Mouse (Mus musculus) thymus, postnatal 10 days (tissue): ENCODE results near the gene Tmem107.

ENCODE experiments used
- DNase-seq, 2 experiments: peaks; one replicate each; pipeline ENCODE4 v3.0.0; 2021; ENCODE audit warnings: low spot score in 2 of 2

Tmem107 gene

GRCm38 (mm10) chr11:69070590-69071222, at the start of gene Tmem107:
Tmem107 (plus strand) TSS chr11:69070806.
- DNase-seq: peak; percentile 86 to 91

- no peak for DNase-seq
Observed at GRCm38 (mm10) chr11:69026562-69026961, 44.0 kb upstream of the Tmem107 start.

GRCm38 (mm10) chr11:69028805-69029204, 41.8 kb upstream of the Tmem107 start:
- no peak for DNase-seq

- no peak for DNase-seq
Observed at GRCm38 (mm10) chr11:69033552-69033951, 37.1 kb upstream of the Tmem107 start.

- no peak for DNase-seq
Observed at GRCm38 (mm10) chr11:69034585-69034984, 36.0 kb upstream of the Tmem107 start.

GRCm38 (mm10) chr11:69035411-69035810, 35.2 kb upstream of the Tmem107 start:
- no peak for DNase-seq

- DNase-seq: peak; percentile 72 to 79
Observed at GRCm38 (mm10) chr11:69035849-69036248, 34.8 kb upstream of the Tmem107 start.

GRCm38 (mm10) chr11:69036486-69037230, 33.9 kb upstream of the Tmem107 start:
- DNase-seq: peak; percentile 68 to 85

GRCm38 (mm10) chr11:69037231-69038061, 33.2 kb upstream of the Tmem107 start:
- DNase-seq: peak; percentile 79 to 85

- DNase-seq: no peak
Observed at GRCm38 (mm10) chr11:69038173-69038572, 32.4 kb upstream of the Tmem107 start.

GRCm38 (mm10) chr11:69045531-69046394, 24.8 kb upstream of the Tmem107 start, which contains the start of gene Aurkb:
Aurkb (plus strand) TSS chr11:69045647.
- DNase-seq: peak; percentile 83 to 87

- DNase-seq: no peak
Observed at GRCm38 (mm10) chr11:69046395-69046774, 24.2 kb upstream of the Tmem107 start.

GRCm38 (mm10) chr11:69047592-69047991, 23.0 kb upstream of the Tmem107 start:
- no peak for DNase-seq

GRCm38 (mm10) chr11:69048151-69048550, 22.5 kb upstream of the Tmem107 start:
- DNase-seq: no peak

- no peak for DNase-seq
Observed at GRCm38 (mm10) chr11:69050748-69051147, 19.9 kb upstream of the Tmem107 start.

- DNase-seq: no peak
Observed at GRCm38 (mm10) chr11:69051771-69052170, 18.8 kb upstream of the Tmem107 start.

GRCm38 (mm10) chr11:69052824-69053421, 17.7 kb upstream of the Tmem107 start:
- no peak for DNase-seq

- DNase-seq: no peak
Observed at GRCm38 (mm10) chr11:69053848-69054247, 16.8 kb upstream of the Tmem107 start.

- no peak for DNase-seq
Observed at GRCm38 (mm10) chr11:69058265-69058664, 12.3 kb upstream of the Tmem107 start.

- DNase-seq: no peak
Observed at GRCm38 (mm10) chr11:69058729-69059356, 11.8 kb upstream of the Tmem107 start.
